Mouse (Mus musculus): ENCODE results near the gene Dock2.

DNA sequence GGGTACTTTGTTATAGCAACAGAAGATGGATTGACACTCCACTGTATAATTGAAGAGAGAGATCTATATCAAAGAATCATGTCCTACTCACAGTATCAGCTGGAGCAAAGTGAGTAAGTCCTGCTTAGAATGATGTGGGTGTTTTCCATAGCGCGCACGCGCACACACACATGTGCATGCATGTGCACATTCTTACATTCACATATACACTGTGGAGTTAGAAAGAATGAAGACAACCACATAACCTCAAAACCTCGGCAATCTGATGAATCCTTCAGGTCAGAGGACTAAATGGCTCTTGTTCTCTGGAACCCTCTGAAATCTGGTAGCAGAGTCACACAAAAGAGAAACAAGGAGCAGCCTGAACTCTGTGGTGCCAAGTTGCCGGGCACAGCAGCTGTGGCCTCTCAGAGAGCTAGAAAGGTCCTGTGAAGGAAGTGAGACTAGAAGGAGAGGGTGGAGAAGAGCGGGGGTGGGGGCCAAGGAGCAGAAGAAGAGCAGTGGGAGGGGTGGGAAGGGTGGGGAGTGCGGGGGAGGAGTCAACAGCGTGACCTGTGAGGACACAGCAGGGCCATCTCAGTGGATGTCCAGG is 10.3 kb downstream of the Dock2 start:
- TF ChIP-seq CTCF (IDR thresholded peaks at IDR 0.05; ENCODE audit: low read depth) = no peak
- no peak for TF ChIP-seq EP300 (IDR thresholded peaks at IDR 0.05; ENCODE audit: low read depth)

Data from liver, postnatal 0 days (tissue).